Mouse (Mus musculus) erythroid progenitor cell, adult 5-6 weeks (primary cell): ENCODE data around the gene Acsm1. TPM values are rescaled to one million over a fixed set of nuclear protein-coding genes. Genes with fewer than 3 reads are reported as not detected.
A peak's percentile ranks its signal among the peaks of the same experiment; 100 is the strongest.

Experiments
- ATAC-seq: replicated peaks from 2 replicates; pipeline ENCODE4 v1.8.0; 2016; ENCODE audit warnings: moderate number of reproducible peaks, mild to moderate bottlenecking, moderate TSS enrichment, inconsistent platforms; ENCODE audit not compliant: poor library complexity, low FRiP score, severe bottlenecking
- total RNA-seq, 2 experiments: library from RNA; stranded (forward) in 1 of 2; stranded (reverse) in 1 of 2; fragments of 150-400 nt in 1 of 2; fragments of 186-747, 209-891 nt in 1 of 2; gene quantifications; 2 replicates each; pipeline versions ENCODE4 v1.2.3 to v1.2.4; 2015 to 2017; ENCODE audit warnings: low replicate concordance in 2 of 2

Gene Acsm1
- total RNA-seq, 2 experiments from 2014 or later: not detected

DNA sequence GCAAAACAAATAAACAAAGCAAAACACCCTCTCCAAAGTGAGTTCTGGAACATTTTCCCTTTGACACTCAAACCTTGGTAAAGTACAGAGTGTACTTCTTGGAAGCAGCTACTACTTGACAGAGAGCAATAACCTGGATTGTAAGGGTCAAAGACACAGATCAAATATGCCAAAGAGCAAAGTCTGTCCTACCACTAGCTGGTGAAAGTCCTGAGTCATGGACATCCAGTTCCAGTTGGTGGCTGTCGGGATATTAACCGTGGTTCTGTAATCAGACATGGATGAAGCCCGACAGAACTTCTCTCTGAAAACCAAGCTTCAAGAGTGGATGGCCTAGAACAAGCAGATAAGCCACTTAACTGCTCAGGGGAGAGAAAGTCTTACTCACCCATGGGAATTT is 61.1 kb downstream of the Acsm1 start:
- ATAC-seq: no peak

DNA sequence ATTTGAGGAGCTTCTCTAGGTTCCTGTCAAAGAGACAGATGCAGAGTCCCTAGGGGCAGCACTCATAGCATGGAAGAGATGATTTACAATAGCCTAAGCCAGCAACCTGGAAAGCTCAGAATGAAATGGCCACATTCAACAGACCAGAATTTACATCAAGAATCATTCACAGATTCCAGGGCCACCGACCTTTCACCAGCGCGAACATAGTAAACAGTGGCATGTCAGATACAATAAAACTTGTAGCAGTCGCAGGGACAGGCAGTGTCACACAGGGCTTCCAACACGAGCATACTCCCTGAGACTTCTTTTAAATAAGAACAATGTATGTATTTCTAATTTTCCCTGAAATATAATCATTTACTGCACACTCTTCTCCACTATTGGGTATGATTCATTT is 63.6 kb downstream of the Acsm1 start:
- ATAC-seq: no peak

DNA sequence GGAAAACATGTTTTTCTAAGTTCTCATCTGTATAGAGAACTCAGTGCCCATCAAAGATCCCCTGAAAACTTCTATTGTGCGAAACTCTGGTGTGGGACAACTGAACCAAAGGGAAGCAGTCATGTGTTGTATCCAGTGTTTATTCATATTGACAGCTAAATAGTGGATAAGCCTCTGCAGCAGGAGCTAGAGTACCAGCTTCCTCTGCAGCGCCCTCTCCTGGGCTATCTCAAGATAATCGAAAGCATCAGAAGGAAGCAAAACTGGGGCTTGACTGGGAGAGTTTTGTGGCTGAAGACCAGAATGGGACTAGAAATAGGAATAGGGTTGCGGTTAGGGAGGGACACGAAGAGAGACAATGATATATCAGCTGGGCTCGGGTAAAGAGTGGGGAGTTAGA is 64.1 kb downstream of the Acsm1 start:
- no peak for ATAC-seq

DNA sequence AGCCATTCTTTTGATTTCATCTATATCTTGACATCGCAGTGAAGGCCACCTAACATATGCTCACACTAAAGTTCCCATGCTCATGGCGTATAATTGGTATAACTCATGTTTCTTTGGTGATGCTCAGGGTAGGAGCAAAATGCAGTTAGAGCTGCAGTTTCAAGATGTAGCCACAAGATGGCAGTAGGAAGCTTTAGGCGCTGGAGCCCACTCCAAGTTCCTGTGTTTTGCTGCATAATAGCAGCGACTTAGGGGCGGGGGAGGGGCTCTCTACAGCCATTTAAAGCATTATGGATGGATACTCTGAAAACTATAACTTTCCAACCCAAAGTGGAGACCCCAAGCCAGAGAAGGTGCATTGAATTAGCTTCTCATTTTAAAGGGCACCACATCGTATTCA is 66.6 kb downstream of the Acsm1 start:
- ATAC-seq: 0 out of 2 replicates have a peak, but pooled peaks have one; percentile 34

DNA sequence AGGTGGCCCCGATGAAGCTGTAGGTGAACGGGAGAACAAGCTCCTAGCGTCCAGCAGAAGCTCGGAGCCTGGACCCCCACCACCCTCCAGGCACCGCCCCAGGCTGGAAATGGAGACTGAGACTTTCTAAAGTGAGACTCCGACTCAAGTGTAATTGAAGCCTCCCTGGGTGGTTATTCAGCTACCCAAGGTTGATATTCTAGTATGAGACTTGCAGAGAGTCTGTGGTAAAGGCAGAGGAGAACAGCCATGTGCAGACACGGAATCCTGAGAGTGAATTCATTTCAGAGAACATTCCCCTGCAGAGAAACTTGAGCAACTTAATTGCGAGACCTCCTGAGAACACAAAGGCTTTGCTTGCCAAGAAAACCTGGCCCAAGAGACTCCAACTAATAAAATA is 73.3 kb downstream of the Acsm1 start:
- no peak for ATAC-seq

DNA sequence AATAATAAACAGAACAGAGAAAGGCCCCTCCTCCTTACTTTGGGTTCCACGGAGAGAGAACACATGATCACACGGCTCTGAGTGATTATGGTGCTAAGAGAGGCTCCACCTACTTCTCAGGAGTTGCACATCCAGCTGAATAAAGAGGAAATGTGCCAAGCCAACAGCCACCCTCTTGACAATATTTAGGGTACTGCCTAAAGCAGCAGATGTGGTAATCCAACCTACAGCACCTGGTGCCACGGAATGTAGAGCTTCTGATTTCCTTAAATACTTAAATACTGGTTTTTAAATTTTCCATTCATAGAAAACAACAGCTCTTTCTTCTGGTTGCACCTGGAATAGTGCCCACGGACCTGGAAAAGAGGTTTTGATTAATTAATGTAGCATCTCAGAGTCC is 75.9 kb downstream of the Acsm1 start:
- no peak for ATAC-seq

DNA sequence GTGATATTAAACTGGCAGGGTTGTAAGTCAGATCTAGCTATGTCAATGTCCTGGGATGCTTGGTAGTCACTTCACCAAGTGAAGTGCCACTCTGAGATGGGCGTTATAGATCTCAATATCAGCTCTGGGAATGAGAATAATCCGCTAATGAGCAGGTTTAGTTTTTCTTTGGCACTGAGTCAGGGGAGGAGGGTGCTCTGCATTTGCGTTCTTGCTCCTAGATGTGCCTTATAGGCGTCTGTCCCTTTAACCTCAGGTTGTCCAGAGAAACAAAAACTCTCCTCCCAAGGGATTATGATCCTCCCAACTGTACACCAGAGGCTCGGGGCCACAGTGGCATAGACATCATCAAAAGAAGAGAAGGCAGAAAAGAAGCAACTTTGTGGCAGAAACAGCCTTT is 82.9 kb downstream of the Acsm1 start, which contains the start of gene Acsm4:
Gene Acsm4 (plus strand): TSS at position 301 of the 400 bp plus-strand sequence.
- no peak for ATAC-seq

DNA sequence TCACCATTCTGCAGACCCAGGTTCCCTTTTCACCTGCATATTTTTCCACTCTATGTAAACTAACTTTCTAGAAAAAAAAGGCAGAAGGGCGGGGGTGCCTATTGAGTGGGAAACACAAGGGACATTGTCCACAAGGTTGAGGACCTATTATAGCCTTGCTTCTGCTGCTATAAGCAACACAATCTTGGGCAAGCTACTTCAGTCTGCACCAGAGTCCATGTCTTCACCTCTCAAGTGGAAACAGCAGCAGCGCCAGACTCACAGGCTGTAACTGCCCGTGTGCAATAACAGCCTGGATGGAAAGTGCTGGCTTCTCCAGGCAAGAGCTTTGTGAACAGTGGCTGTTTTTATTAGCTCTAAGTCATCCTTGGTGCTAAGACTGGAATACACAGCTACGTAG is 85.5 kb downstream of the Acsm1 start:
- ATAC-seq: no peak

DNA sequence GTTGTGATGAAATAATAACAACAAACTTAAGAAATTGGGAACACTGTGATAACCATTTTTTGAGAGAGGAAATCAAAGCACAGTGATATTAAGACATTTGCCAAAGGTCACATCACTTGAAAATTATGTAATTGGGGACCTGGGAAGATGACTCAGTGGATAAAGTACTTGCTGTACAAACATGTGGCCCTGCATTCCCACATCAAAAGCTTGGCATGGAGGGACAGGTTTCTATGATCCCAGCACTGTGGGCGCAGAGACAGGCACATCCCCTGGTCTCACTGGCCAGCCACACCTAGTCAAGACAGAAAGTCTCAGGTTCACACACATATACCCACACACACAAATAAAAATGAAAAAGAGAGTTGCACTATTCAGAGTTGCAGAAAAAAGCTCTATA is 88.1 kb downstream of the Acsm1 start:
- no peak for ATAC-seq

Other genes with a start within 250 kb of the Acsm1 start
- gene Gp2, start 147.7 kb upstream of the Acsm1 start, total RNA-seq (2015; ENCODE audit: low replicate concordance): not detected in 2 replicates
- gene Gp2, start 147.7 kb upstream of the Acsm1 start, total RNA-seq (2017; ENCODE audit: low replicate concordance): not detected in 2 replicates
- gene Umod, start 127.7 kb upstream of the Acsm1 start, total RNA-seq (2015; ENCODE audit: low replicate concordance): not detected in 2 replicates
- gene Umod, start 127.7 kb upstream of the Acsm1 start, total RNA-seq (2017; ENCODE audit: low replicate concordance): not detected in 2 replicates
- not detected in 2 replicates for gene Acsm5, start 87.6 kb upstream of the Acsm1 start, total RNA-seq (2015; ENCODE audit: low replicate concordance)
- not detected in 2 replicates for gene Acsm5, start 87.6 kb upstream of the Acsm1 start, total RNA-seq (2017; ENCODE audit: low replicate concordance)
- not detected in 2 replicates for gene Pdilt, start 83.5 kb upstream of the Acsm1 start, total RNA-seq (2015; ENCODE audit: low replicate concordance)
- not detected in 2 replicates for gene Pdilt, start 83.5 kb upstream of the Acsm1 start, total RNA-seq (2017; ENCODE audit: low replicate concordance)
- not detected in 2 replicates for gene Acsm2, start 52.7 kb upstream of the Acsm1 start, total RNA-seq (2015; ENCODE audit: low replicate concordance)
- not detected in 2 replicates for gene Acsm2, start 52.7 kb upstream of the Acsm1 start, total RNA-seq (2017; ENCODE audit: low replicate concordance)
- gene Acsm4, start 83.0 kb downstream of the Acsm1 start, total RNA-seq (2015; ENCODE audit: low replicate concordance): not detected in 2 replicates
- gene Acsm4, start 83.0 kb downstream of the Acsm1 start, total RNA-seq (2017; ENCODE audit: low replicate concordance): not detected in 2 replicates
- 7.6 and 12.6 TPM in 2 replicates for gene Thumpd1, start 113.8 kb downstream of the Acsm1 start, total RNA-seq (2015; ENCODE audit: low replicate concordance)
- gene Thumpd1, start 113.8 kb downstream of the Acsm1 start, total RNA-seq (2017; ENCODE audit: low replicate concordance): 8.9 and 13.3 TPM in 2 replicates
- gene Acsm3, start 153.9 kb downstream of the Acsm1 start, total RNA-seq (2015; ENCODE audit: low replicate concordance): not detected in 2 replicates
- not detected in 2 replicates for gene Acsm3, start 153.9 kb downstream of the Acsm1 start, total RNA-seq (2017; ENCODE audit: low replicate concordance)
- gene Rexo5, start 187.0 kb downstream of the Acsm1 start, total RNA-seq (2015; ENCODE audit: low replicate concordance): 21.3 and 31.0 TPM in 2 replicates
- gene Rexo5, start 187.0 kb downstream of the Acsm1 start, total RNA-seq (2017; ENCODE audit: low replicate concordance): 77.3 and 78.6 TPM in 2 replicates
- gene Eri2, start 187.0 kb downstream of the Acsm1 start, total RNA-seq (2015; ENCODE audit: low replicate concordance): 15.5 and 21.6 TPM in 2 replicates
- gene Eri2, start 187.0 kb downstream of the Acsm1 start, total RNA-seq (2017; ENCODE audit: low replicate concordance): 9.4 and 24.1 TPM in 2 replicates